12 mouse cellular contexts compared by ENCODE assay signal in the genomic region with DNA sequence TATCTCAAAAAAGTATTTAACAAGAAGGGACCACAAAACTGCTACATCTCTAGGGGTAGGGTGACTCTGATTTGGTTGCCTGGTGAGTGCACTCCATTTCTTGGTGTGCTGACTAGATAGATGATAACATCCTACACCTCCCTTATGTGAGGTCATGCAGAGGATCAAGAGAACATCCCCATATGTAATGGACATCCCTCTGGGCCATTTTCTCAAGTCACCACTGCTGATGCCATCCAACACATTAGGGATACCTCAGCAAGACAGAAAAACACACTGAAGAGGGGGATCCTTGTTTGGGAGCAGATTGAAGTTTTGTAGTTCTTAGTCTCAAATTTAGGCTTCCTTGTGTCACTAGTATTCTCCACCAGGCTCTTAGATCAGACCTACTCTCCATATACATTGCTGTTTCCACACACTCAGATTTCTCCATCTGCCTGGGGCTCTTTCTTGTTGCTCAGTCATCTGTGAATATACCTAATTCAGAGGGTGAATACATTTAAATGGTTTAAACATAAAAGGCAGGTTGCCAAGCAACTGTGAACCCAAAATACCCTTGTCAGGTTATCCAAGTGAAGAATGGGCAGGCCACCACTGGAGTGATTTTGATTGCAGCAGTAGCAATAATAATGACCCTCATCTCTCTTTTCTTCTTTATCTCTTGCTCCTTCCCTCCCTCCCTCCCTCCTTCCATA.
DNase-seq lines count a peak whose midpoint lies in the region; ATAC-seq lines count a peak whose summit lies in the region.
"Had no signal": no experiment of that assay in that cellular context is flagged by ENCODE, and none has a peak within 500 bp of the region (broad histone marks: within the 10 kb centered on the region; RNA-seq: fewer than 3 reads in every experiment).

No protein-coding gene starts in this region.

- H3K36me3 ChIP-seq in embryonic facial prominence, embryonic 14.5 days (ENCODE audit: control insufficient read depth, insufficient read depth, low read length): no peaks in the 10 kb centered on the region
- no peaks in the 10 kb centered on the region for H3K36me3 ChIP-seq in hindbrain, embryonic 12.5 days
- H3K36me3 ChIP-seq in neural tube, embryonic 13.5 days: no peaks in the 10 kb centered on the region
- H3K36me3 ChIP-seq: heart, embryonic 12.5 days; limb, embryonic 15.5 days had no signal

- H3K4me1 ChIP-seq in embryonic facial prominence, embryonic 14.5 days (ENCODE audit: control insufficient read depth, insufficient read depth, low read length): no peaks in the 10 kb centered on the region
- H3K4me1 ChIP-seq in hindbrain, embryonic 12.5 days: peaks cover 10% of the 10 kb centered on the region
- H3K4me1 ChIP-seq in neural tube, embryonic 13.5 days (replicated peaks): peaks cover 13% of the 10 kb centered on the region
- H3K4me1 ChIP-seq: heart, embryonic 12.5 days; limb, embryonic 15.5 days had no signal

- no peaks in the 10 kb centered on the region for H3K27me3 ChIP-seq in embryonic facial prominence, embryonic 14.5 days (replicated peaks; ENCODE audit: control insufficient read depth, insufficient read depth, low read length)
- no peaks in the 10 kb centered on the region; the same call in 1 of the 2 replicates for H3K27me3 ChIP-seq in hindbrain, embryonic 12.5 days
- no peaks in the 10 kb centered on the region for H3K27me3 ChIP-seq in neural tube, embryonic 13.5 days
- H3K27me3 ChIP-seq: heart, embryonic 12.5 days; limb, embryonic 15.5 days had no signal

- no peak overlapping the region for H3K9ac ChIP-seq in embryonic facial prominence, embryonic 14.5 days (ENCODE audit: low read depth, low read length)
- no peak overlapping the region for H3K9ac ChIP-seq in hindbrain, embryonic 12.5 days
- no peak overlapping the region for H3K9ac ChIP-seq in neural tube, embryonic 13.5 days
- H3K9ac ChIP-seq: heart, embryonic 12.5 days; limb, embryonic 15.5 days had no signal

- DNase-seq in embryonic facial prominence, embryonic 14.5 days (ENCODE audit: low spot score): peak; percentile 65
- peak; percentile 41 for DNase-seq in kidney, postnatal 14 days
- DNase-seq in c-Kit-positive CD71-positive TER-119-positive erythroid progenitor cells, embryonic 14.5 days (ENCODE audit: low spot score): no peak
- DNase-seq in layer of hippocampus, adult 11-12 months (ENCODE audit: low spot score): no peak
- DNase-seq in thymus, postnatal 4 days: no peak
- DNase-seq in lung, postnatal 4 days: no peak

- no peak overlapping the region for H3K27ac ChIP-seq in embryonic facial prominence, embryonic 14.5 days (replicated peaks; ENCODE audit: low read depth, low read length)
- H3K27ac ChIP-seq in hindbrain, embryonic 12.5 days: no peak overlapping the region
- peak overlapping the region; percentile 33; the same call in 1 of the 2 replicates for H3K27ac ChIP-seq in neural tube, embryonic 13.5 days (replicated peaks)
- H3K27ac ChIP-seq: left cerebral cortex, adult 2 months; limb, embryonic 15.5 days had no signal

- H3K4me3 ChIP-seq in embryonic facial prominence, embryonic 14.5 days (ENCODE audit: low read depth, low read length): no peak overlapping the region
- no peak overlapping the region for H3K4me3 ChIP-seq in hindbrain, embryonic 12.5 days
- H3K4me3 ChIP-seq in neural tube, embryonic 13.5 days: no peak overlapping the region
- H3K4me3 ChIP-seq: heart, embryonic 12.5 days; left cerebral cortex, adult 2 months; limb, embryonic 15.5 days; myocyte had no signal

- ATAC-seq in embryonic facial prominence, embryonic 14.5 days (ENCODE audit: low read depth): peak; percentile 60; the same call in 1 of the 2 replicates
- ATAC-seq in hindbrain, embryonic 12.5 days (ENCODE audit: low FRiP score): peak; percentile 92
- ATAC-seq in neural tube, embryonic 13.5 days (ENCODE audit: low read depth): peak; percentile 84

- H3K9me3 ChIP-seq in embryonic facial prominence, embryonic 14.5 days (ENCODE audit: control insufficient read depth, low read length): no peaks in the 10 kb centered on the region
- H3K9me3 ChIP-seq in hindbrain, embryonic 12.5 days (replicated peaks): no peaks in the 10 kb centered on the region
- H3K9me3 ChIP-seq in neural tube, embryonic 13.5 days: no peaks in the 10 kb centered on the region
- H3K9me3 ChIP-seq: heart, embryonic 12.5 days; limb, embryonic 15.5 days had no signal

- no peak overlapping the region for H3K4me2 ChIP-seq in embryonic facial prominence, embryonic 14.5 days (ENCODE audit: low read depth, low read length)
- H3K4me2 ChIP-seq in hindbrain, embryonic 12.5 days (replicated peaks): no peak overlapping the region
- no peak overlapping the region for H3K4me2 ChIP-seq in neural tube, embryonic 13.5 days
- H3K4me2 ChIP-seq: heart, embryonic 12.5 days; limb, embryonic 15.5 days had no signal

Comparison
In these comparisons a context has a peak if more than half of its experiments do, and no peak if none do; other contexts are left out.
1. DNase-seq: peak in embryonic facial prominence, embryonic 14.5 days (single experiment) and kidney, postnatal 14 days (single experiment); none in c-Kit-positive CD71-positive TER-119-positive erythroid progenitor cells, embryonic 14.5 days (single experiment), layer of hippocampus, adult 11-12 months (single experiment), thymus, postnatal 4 days (single experiment) and lung, postnatal 4 days (0 of 2).
2. Peak in every context shown above with its lines, with median percentiles within 50 percentile points of each other: ATAC-seq.